Mouse (Mus musculus) kidney, embryonic 15.5 days (tissue): ENCODE measurements at regions not wholly inside any gene's neighbourhood (a gene's known extent, or its start where the extent isn't known, plus 50 kb on each side); places are given as distances from the start of the nearest gene placed in this dataset.
A peak's percentile ranks its signal among the peaks of the same experiment; 100 is the strongest.

ENCODE experiments used
- ATAC-seq: fragments of 200-750 bp; cut with Nextera tagmentation; replicated peaks from 2 replicates; pipeline ENCODE4 v1.8.0; 2017; ENCODE audit warnings: moderate TSS enrichment; ENCODE audit not compliant: low FRiP score
- H3K27ac ChIP-seq: fragments of 300-500 bp; sonication (generic); 2 replicates; pipeline ENCODE4 v1.5.1; 2015; ENCODE audit warnings: mild to moderate bottlenecking, inconsistent platforms
- H3K27me3 ChIP-seq: fragments of 300-500 bp; sonication (generic); 2 replicates; pipeline ENCODE4 v1.6.1; 2015; ENCODE audit warnings: inconsistent platforms
- H3K36me3 ChIP-seq: fragments of 300-500 bp; sonication (generic); 2 replicates; pipeline ENCODE4 v1.6.1; 2015; ENCODE audit warnings: inconsistent platforms
- H3K4me1 ChIP-seq: fragments of 300-500 bp; sonication (generic); 2 replicates; pipeline ENCODE4 v1.6.1; 2015; ENCODE audit warnings: inconsistent platforms
- H3K4me2 ChIP-seq: fragments of 300-500 bp; sonication (generic); 2 replicates; pipeline ENCODE4 v1.6.1; 2015; ENCODE audit warnings: moderate library complexity, mild to moderate bottlenecking, inconsistent platforms
- H3K4me3 ChIP-seq: fragments of 300-500 bp; sonication (generic); replicated peaks from 2 replicates; pipeline ENCODE4 v1.5.1; 2015; ENCODE audit warnings: mild to moderate bottlenecking, inconsistent platforms
- H3K9ac ChIP-seq: fragments of 300-500 bp; sonication (generic); 2 replicates; pipeline ENCODE4 v1.6.1; 2015; ENCODE audit warnings: mild to moderate bottlenecking, inconsistent platforms
- H3K9me3 ChIP-seq: fragments of 300-500 bp; sonication (generic); replicated peaks from 2 replicates; pipeline ENCODE4 v1.6.1; 2016; ENCODE audit warnings: inconsistent platforms
- WGBS: fragments of 180-500 bp; shearing (Covaris S2); methylation state at CpG from one replicate; pipeline ENCODE4 v1.1.7; 2015; ENCODE audit warnings: mixed read lengths; 5-methylcytosine and 5-hydroxymethylcytosine counted together

GRCm38 (mm10) chr14:61769881-61770280 lies 162.6 kb downstream of the Kcnrg start:
- no peak overlapping the region for H3K4me2 ChIP-seq
- no peak overlapping the region for H3K27ac ChIP-seq
- H3K4me3 ChIP-seq, result no peak overlapping the region
- 42% methylated on average over 5 of the region's 5 CpGs for WGBS
- H3K4me1 ChIP-seq, result peaks cover 10% of the 10 kb centered on the region
- peak; percentile 43; the same call in 1 of the 2 replicates for ATAC-seq
- H3K36me3 ChIP-seq, result no peaks in the 10 kb centered on the region
- no peak overlapping the region for H3K9ac ChIP-seq
- no peaks in the 10 kb centered on the region for H3K27me3 ChIP-seq
- H3K9me3 ChIP-seq, result no peaks in the 10 kb centered on the region

GRCm38 (mm10) chr14:61774171-61774570 lies 166.9 kb downstream of the Kcnrg start:
- Histone ChIP-seq H3K27me3 (no peaks in the 10 kb centered on the region), H3K4me1 (peaks cover 10% of the 10 kb centered on the region), H3K4me2 (no peak overlapping the region), H3K9me3 (no peaks in the 10 kb centered on the region), H3K36me3 (no peaks in the 10 kb centered on the region), H3K9ac (no peak overlapping the region), H3K27ac (no peak overlapping the region), H3K4me3 (no peak overlapping the region)
- 85% methylated on average over 3 of the region's 3 CpGs for WGBS
- no peak for ATAC-seq

- WGBS, result 88% methylated on average over 5 of the region's 5 CpGs
- Histone ChIP-seq H3K4me3 (no peak overlapping the region), H3K9me3 (no peaks in the 10 kb centered on the region), H3K27ac (no peak overlapping the region), H3K36me3 (no peaks in the 10 kb centered on the region), H3K4me1 (no peaks in the 10 kb centered on the region), H3K9ac (no peak overlapping the region), H3K27me3 (no peaks in the 10 kb centered on the region), H3K4me2 (no peak overlapping the region)
- no peak for ATAC-seq
Measured at GRCm38 (mm10) chr14:61778618-61779017, 171.4 kb downstream of the Kcnrg start.

GRCm38 (mm10) chr14:61783206-61783605 lies 175.9 kb downstream of the Kcnrg start:
- Histone ChIP-seq H3K4me1 (peaks cover 3% of the 10 kb centered on the region; the same call in 1 of the 2 replicates), H3K27ac (no peak overlapping the region), H3K9ac (no peak overlapping the region), H3K4me2 (no peak overlapping the region), H3K9me3 (no peaks in the 10 kb centered on the region), H3K27me3 (no peaks in the 10 kb centered on the region), H3K4me3 (no peak overlapping the region), H3K36me3 (no peaks in the 10 kb centered on the region)
- WGBS, result 75% methylated on average over 3 of the region's 3 CpGs
- ATAC-seq, result no peak

GRCm38 (mm10) chr14:61784609-61785008 lies 177.4 kb downstream of the Kcnrg start:
- Histone ChIP-seq H3K36me3 (no peaks in the 10 kb centered on the region), H3K9me3 (no peaks in the 10 kb centered on the region), H3K9ac (no peak overlapping the region), H3K4me1 (peaks cover 17% of the 10 kb centered on the region; the same call in 1 of the 2 replicates), H3K27ac (no peak overlapping the region), H3K4me3 (no peak overlapping the region), H3K4me2 (no peak overlapping the region), H3K27me3 (no peaks in the 10 kb centered on the region)
- ATAC-seq, result no peak
- WGBS, result 92% methylated on average over 4 of the region's 4 CpGs

GRCm38 (mm10) chr14:61786031-61786430 lies 178.8 kb downstream of the Kcnrg start:
- H3K36me3 ChIP-seq, result no peaks in the 10 kb centered on the region
- peaks cover 18% of the 10 kb centered on the region; the same call in 1 of the 2 replicates for H3K4me1 ChIP-seq
- H3K4me2 ChIP-seq, result no peak overlapping the region
- H3K9me3 ChIP-seq, result no peaks in the 10 kb centered on the region
- H3K4me3 ChIP-seq, result no peak overlapping the region
- H3K27ac ChIP-seq, result no peak overlapping the region
- H3K27me3 ChIP-seq, result no peaks in the 10 kb centered on the region
- ATAC-seq, result no peak
- H3K9ac ChIP-seq, result no peak overlapping the region

GRCm38 (mm10) chr14:61787746-61788145 lies 180.5 kb downstream of the Kcnrg start:
- H3K36me3 ChIP-seq, result no peaks in the 10 kb centered on the region
- no peaks in the 10 kb centered on the region for H3K9me3 ChIP-seq
- H3K4me2 ChIP-seq, result no peak overlapping the region
- no peak for ATAC-seq
- no peak overlapping the region for H3K9ac ChIP-seq
- H3K27ac ChIP-seq, result no peak overlapping the region
- no peak overlapping the region for H3K4me3 ChIP-seq
- WGBS, result 57% methylated on average over 4 of the region's 4 CpGs
- H3K4me1 ChIP-seq, result peaks cover 18% of the 10 kb centered on the region; the same call in 1 of the 2 replicates
- no peaks in the 10 kb centered on the region for H3K27me3 ChIP-seq

GRCm38 (mm10) chr14:61788998-61789790 lies 181.9 kb downstream of the Kcnrg start:
- no peak overlapping the region for H3K4me3 ChIP-seq
- WGBS, result 76% methylated on average over 20 of the region's 20 CpGs
- H3K4me1 ChIP-seq, result peaks cover 18% of the 10 kb centered on the region; the same call in 1 of the 2 replicates
- H3K27me3 ChIP-seq, result no peaks in the 10 kb centered on the region
- no peak overlapping the region for H3K27ac ChIP-seq
- H3K9me3 ChIP-seq, result no peaks in the 10 kb centered on the region
- H3K4me2 ChIP-seq, result 0 out of 2 replicates have a peak overlapping the region, but pooled peaks have one; percentile 17
- no peaks in the 10 kb centered on the region for H3K36me3 ChIP-seq
- no peak overlapping the region for H3K9ac ChIP-seq
- no peak for ATAC-seq

- Histone ChIP-seq H3K36me3 (no peaks in the 10 kb centered on the region), H3K4me1 (no peaks in the 10 kb centered on the region), H3K27ac (no peak overlapping the region), H3K9ac (no peak overlapping the region), H3K4me3 (no peak overlapping the region), H3K4me2 (no peak overlapping the region), H3K27me3 (no peaks in the 10 kb centered on the region), H3K9me3 (no peaks in the 10 kb centered on the region)
- no peak for ATAC-seq
- WGBS, result 89% methylated on average over 7 of the region's 7 CpGs
Measured at GRCm38 (mm10) chr14:61795976-61796645, 188.9 kb downstream of the Kcnrg start.

GRCm38 (mm10) chr14:61796671-61797070 lies 189.4 kb downstream of the Kcnrg start:
- Histone ChIP-seq H3K27me3 (no peaks in the 10 kb centered on the region), H3K4me3 (no peak overlapping the region), H3K9ac (no peak overlapping the region), H3K4me1 (no peaks in the 10 kb centered on the region), H3K9me3 (no peaks in the 10 kb centered on the region), H3K4me2 (no peak overlapping the region), H3K36me3 (no peaks in the 10 kb centered on the region), H3K27ac (no peak overlapping the region)
- ATAC-seq, result no peak
- 89% methylated on average over 7 of the region's 7 CpGs for WGBS

- Histone ChIP-seq H3K4me1 (0 out of 2 replicates have a peak, but pooled peaks cover 1% of the 10 kb centered on the region), H3K36me3 (no peaks in the 10 kb centered on the region), H3K27ac (no peak overlapping the region), H3K4me3 (no peak overlapping the region), H3K4me2 (no peak overlapping the region), H3K9me3 (no peaks in the 10 kb centered on the region), H3K27me3 (no peaks in the 10 kb centered on the region), H3K9ac (no peak overlapping the region)
- no peak for ATAC-seq
- 71% methylated on average over 1 of the region's 1 CpGs for WGBS
Measured at GRCm38 (mm10) chr14:61803421-61803925, 196.2 kb downstream of the Kcnrg start.

GRCm38 (mm10) chr14:61805433-61805832 lies 198.2 kb downstream of the Kcnrg start:
- no peak for ATAC-seq
- H3K36me3 ChIP-seq, result no peaks in the 10 kb centered on the region
- WGBS, result 79% methylated on average over 2 of the region's 2 CpGs
- H3K27ac ChIP-seq, result no peak overlapping the region
- H3K27me3 ChIP-seq, result no peaks in the 10 kb centered on the region
- peaks cover 18% of the 10 kb centered on the region for H3K4me1 ChIP-seq
- no peaks in the 10 kb centered on the region for H3K9me3 ChIP-seq
- no peak overlapping the region for H3K4me3 ChIP-seq
- H3K9ac ChIP-seq, result no peak overlapping the region
- no peak overlapping the region for H3K4me2 ChIP-seq
